Mouse (Mus musculus) frontal cortex, postnatal 36 days (tissue): ENCODE results near the gene Rassf6.

Source experiments
- DNase-seq, 2 experiments: peaks; one replicate each; pipeline ENCODE4 v3.0.0; 2022; ENCODE audit warnings: low spot score in 2 of 2

Gene Rassf6

GRCm38 (mm10) chr5:90571216-90571615 is 69.2 kb downstream of the Rassf6 start:
- DNase-seq: no peak

GRCm38 (mm10) chr5:90568338-90568737 is 72.1 kb downstream of the Rassf6 start:
- DNase-seq: no peak

GRCm38 (mm10) chr5:90567788-90568187 is 72.7 kb downstream of the Rassf6 start:
- DNase-seq: no peak

- no peak for DNase-seq
Observed at GRCm38 (mm10) chr5:90565205-90565604, 75.3 kb downstream of the Rassf6 start.

GRCm38 (mm10) chr5:90564161-90564560 is 76.3 kb downstream of the Rassf6 start:
- peak in 1 of 2 experiments; percentile 24 for DNase-seq

GRCm38 (mm10) chr5:90562880-90563279 is 77.6 kb downstream of the Rassf6 start:
- DNase-seq: no peak

GRCm38 (mm10) chr5:90561721-90562275 is 78.7 kb downstream of the Rassf6 start:
- DNase-seq: peak; percentile 57 to 59

GRCm38 (mm10) chr5:90560743-90561142 is 79.7 kb downstream of the Rassf6 start, which contains the start of gene 5830473C10Rik:
5830473C10Rik (plus strand) TSS chr5:90561107.
- no peak for DNase-seq

GRCm38 (mm10) chr5:90556052-90556451 is 84.4 kb downstream of the Rassf6 start:
- no peak for DNase-seq
